Mouse (Mus musculus) heart, embryonic 14.5 days (tissue): ENCODE measurements at regions not wholly inside any gene's neighbourhood (a gene's known extent, or its start where the extent isn't known, plus 50 kb on each side); places are given as distances from the start of the nearest gene placed in this dataset.

ENCODE experiments used
- ATAC-seq: fragments of 200-750 bp; cut with Nextera tagmentation; 2 replicates; pipeline ENCODE4 v1.8.0; 2017; ENCODE audit warnings: low read depth, moderate TSS enrichment; ENCODE audit not compliant: insufficient number of reproducible peaks, insufficient read depth, low FRiP score
- H3K27ac ChIP-seq, 2 experiments: fragments of 200-500 bp in 1 of 2; fragments of 300-500 bp in 1 of 2; sonication (generic) in 1 of 2; replicated peaks in 1 of 2; 2 replicates each; pipeline ENCODE4 v1.5.1; 2012 to 2014; ENCODE audit warnings: low read depth in 2 of 2, low read length in 2 of 2, control low read depth in 1 of 2, mild to moderate bottlenecking in 1 of 2, mixed read lengths in 1 of 2; ENCODE audit not compliant: control insufficient read depth in 1 of 2, insufficient read depth in 1 of 2
- H3K27me3 ChIP-seq: fragments of 300-500 bp; sonication (generic); 2 replicates; pipeline ENCODE4 v1.6.1; 2014; ENCODE audit warnings: mild to moderate bottlenecking, low read length, control low read depth; ENCODE audit not compliant: control insufficient read depth, insufficient read depth
- H3K36me3 ChIP-seq: fragments of 300-500 bp; sonication (generic); 2 replicates; pipeline ENCODE4 v1.6.1; 2014; ENCODE audit warnings: mild to moderate bottlenecking, control low read depth, low read length, mixed read lengths; ENCODE audit not compliant: control insufficient read depth, insufficient read depth
- H3K4me1 ChIP-seq, 2 experiments: fragments of 200-500 bp in 1 of 2; fragments of 300-500 bp in 1 of 2; sonication (generic) in 1 of 2; 2 replicates each; pipeline ENCODE4 v1.6.1; 2012 to 2014; ENCODE audit warnings: low read length in 2 of 2, control low read depth in 1 of 2, mixed read lengths in 1 of 2; ENCODE audit not compliant: control insufficient read depth in 2 of 2, insufficient read depth in 2 of 2
- H3K4me2 ChIP-seq: fragments of 300-500 bp; sonication (generic); 2 replicates; pipeline ENCODE4 v1.6.1; 2014; ENCODE audit warnings: mild to moderate bottlenecking, low read length
- H3K4me3 ChIP-seq, 2 experiments: fragments of 200-500 bp in 1 of 2; fragments of 300-500 bp in 1 of 2; sonication (generic) in 1 of 2; 2 replicates each; pipeline ENCODE4 v1.5.1; 2012 to 2014; ENCODE audit warnings: low read length in 2 of 2, mild to moderate bottlenecking in 2 of 2, control low read depth in 1 of 2, low read depth in 1 of 2, moderate library complexity in 1 of 2; ENCODE audit not compliant: control insufficient read depth in 1 of 2, insufficient read depth in 1 of 2
- H3K9ac ChIP-seq: fragments of 300-500 bp; sonication (generic); 2 replicates; pipeline ENCODE4 v1.6.1; 2014; ENCODE audit warnings: mild to moderate bottlenecking, low read length
- H3K9me3 ChIP-seq: fragments of 300-500 bp; sonication (generic); 2 replicates; pipeline ENCODE4 v1.6.1; 2016; ENCODE audit warnings: low read length, control low read depth; ENCODE audit not compliant: control insufficient read depth
- WGBS: fragments of 180-500 bp; shearing (Covaris S2); extraction: QIAGEN DNeasy Blood & Tissue Kit; methylation state at CpG from one replicate; pipeline ENCODE4 v1.1.7; 2014; 5-methylcytosine and 5-hydroxymethylcytosine counted together

DNA sequence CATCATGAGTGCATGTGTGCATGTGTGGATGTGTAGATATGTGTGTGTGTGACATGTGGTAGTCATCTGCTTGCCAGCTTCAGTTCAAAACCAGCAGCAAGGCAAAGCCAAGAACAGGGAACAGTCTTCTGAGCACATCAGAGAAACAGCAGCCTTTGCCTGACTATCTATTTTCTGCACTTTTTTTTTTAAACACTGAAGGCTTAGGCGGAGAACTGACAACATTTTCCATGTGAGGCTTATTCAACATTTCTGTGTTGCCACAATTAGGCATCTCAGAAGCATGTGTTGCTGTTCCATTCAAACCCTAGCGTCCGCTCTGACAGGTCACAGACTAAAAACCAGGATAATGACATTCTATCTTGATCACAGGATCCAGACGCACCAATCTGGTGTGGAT, 122.9 kb upstream of the Atxn1 start:
- H3K4me1 ChIP-seq = no peaks in the 10 kb centered on the region
- H3K4me3 ChIP-seq = no peak overlapping the region
- no peak overlapping the region for H3K4me2 ChIP-seq
- H3K27ac ChIP-seq = no peak overlapping the region
- no peak overlapping the region for H3K9ac ChIP-seq
- no peaks in the 10 kb centered on the region for H3K27me3 ChIP-seq
- 81% methylated on average over 4 of the region's 4 CpGs for whole genome bisulfite sequencing
- no peak for ATAC-seq
- H3K36me3 ChIP-seq = no peaks in the 10 kb centered on the region
- H3K9me3 ChIP-seq = no peaks in the 10 kb centered on the region

DNA sequence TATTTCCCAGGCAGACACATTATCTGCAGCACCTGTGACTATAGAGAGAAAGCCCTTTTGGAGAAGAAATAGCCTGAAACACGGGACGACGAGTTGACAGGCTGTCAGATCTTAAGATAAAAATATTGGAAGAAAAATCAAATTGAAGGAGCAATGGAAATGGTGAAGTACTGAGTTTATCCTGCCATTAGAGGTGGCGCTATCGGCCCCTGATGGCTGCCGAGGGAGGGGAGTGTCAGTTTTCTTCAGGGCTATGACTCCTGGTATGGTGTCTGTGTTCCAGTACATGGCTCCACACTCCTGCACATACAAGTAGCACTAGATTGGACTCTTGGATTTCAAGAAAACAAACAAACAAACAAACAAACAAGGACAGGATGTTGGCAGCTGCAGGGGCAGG, 112.1 kb upstream of the Atxn1 start:
- Histone ChIP-seq H3K27ac (no peak overlapping the region), H3K9me3 (no peaks in the 10 kb centered on the region), H3K4me3 (no peak overlapping the region), H3K4me2 (no peak overlapping the region), H3K4me1 (no peaks in the 10 kb centered on the region), H3K27me3 (no peaks in the 10 kb centered on the region), H3K9ac (no peak overlapping the region), H3K36me3 (no peaks in the 10 kb centered on the region)
- no peak for ATAC-seq
- WGBS = 66% methylated on average over 6 of the region's 6 CpGs

DNA sequence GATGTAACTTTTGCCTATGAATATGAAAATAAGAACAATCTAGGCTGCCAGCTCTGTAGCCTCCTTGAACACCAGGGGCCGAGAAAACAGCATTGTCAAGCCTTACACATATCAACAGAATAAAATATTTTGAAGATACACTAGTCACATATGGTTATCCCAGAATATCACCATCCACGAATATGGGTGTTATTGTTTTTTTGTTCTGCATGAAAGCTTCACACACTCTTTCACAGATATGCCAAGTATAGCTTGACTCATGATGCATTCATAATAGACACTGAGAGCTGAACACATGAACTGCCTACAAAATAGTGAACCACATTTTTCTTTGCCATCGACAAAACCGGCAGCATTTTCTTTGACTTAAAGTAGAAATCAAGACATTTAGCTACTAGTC, 106.9 kb upstream of the Atxn1 start:
- Histone ChIP-seq H3K27me3 (no peaks in the 10 kb centered on the region), H3K9me3 (no peaks in the 10 kb centered on the region), H3K4me1 (no peaks in the 10 kb centered on the region), H3K4me3 (no peak overlapping the region), H3K36me3 (no peaks in the 10 kb centered on the region), H3K9ac (no peak overlapping the region), H3K27ac (no peak overlapping the region), H3K4me2 (no peak overlapping the region)
- ATAC-seq = no peak
- WGBS = 80% methylated on average over 4 of the region's 4 CpGs

DNA sequence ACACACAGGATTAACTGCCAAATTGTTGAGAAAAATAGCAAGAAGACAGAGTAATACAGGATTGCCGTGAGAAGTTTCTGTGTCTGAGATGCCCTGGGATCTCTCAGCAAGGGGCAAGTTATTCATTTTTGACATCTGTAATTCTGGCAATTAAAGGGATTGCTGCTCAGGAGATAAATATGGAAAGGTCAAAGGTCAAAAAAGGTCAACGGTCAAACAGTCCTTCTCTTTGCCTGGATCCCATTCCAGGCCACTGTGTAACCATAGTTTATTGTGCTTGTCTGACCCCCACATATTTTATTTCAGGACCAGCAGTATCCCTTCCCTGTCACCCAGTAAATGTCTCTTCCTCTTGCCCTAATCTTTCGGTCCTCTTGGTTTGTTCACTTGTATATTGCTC, 104.8 kb upstream of the Atxn1 start:
- no peak for ATAC-seq

DNA sequence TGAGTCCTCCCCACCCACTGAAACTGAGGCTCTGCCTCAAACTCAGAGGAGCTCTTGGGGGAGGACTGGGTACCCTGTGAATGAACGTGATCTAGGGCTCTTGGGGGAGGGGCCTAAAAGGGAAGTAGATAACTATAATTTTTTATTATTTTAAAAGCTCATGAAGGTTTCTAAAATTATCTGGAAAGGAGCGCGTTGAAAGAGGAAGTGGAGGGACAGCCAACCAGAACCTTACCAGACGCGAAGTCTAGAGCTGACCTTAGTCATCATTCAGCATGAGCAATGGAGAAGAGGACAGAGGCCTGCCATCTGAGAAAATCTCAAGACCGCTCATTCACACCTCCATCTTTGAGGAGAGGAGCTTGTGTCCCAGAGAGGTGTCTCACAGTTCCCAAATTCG, 98.0 kb upstream of the Atxn1 start:
- no peaks in the 10 kb centered on the region for H3K9me3 ChIP-seq
- no peak overlapping the region for H3K4me3 ChIP-seq
- ATAC-seq = no peak
- 85% methylated on average over 7 of the region's 7 CpGs for WGBS
- H3K36me3 ChIP-seq = no peaks in the 10 kb centered on the region
- peaks cover 4 to 11% of the 10 kb centered on the region in 2 experiments; a peak in 2 of 4 replicates for H3K4me1 ChIP-seq
- no peak overlapping the region for H3K4me2 ChIP-seq
- H3K27ac ChIP-seq = no peak overlapping the region
- H3K9ac ChIP-seq = no peak overlapping the region
- H3K27me3 ChIP-seq = no peaks in the 10 kb centered on the region

More for the DNA sequence above, 104.8 kb upstream of the Atxn1 start:
- Histone ChIP-seq H3K4me3 (no peak overlapping the region), H3K36me3 (no peaks in the 10 kb centered on the region), H3K9me3 (no peaks in the 10 kb centered on the region), H3K9ac (no peak overlapping the region), H3K27ac (no peak overlapping the region), H3K27me3 (no peaks in the 10 kb centered on the region), H3K4me1 (no peaks in the 10 kb centered on the region), H3K4me2 (no peak overlapping the region)
- WGBS = 75% methylated on average over 3 of the region's 3 CpGs

DNA sequence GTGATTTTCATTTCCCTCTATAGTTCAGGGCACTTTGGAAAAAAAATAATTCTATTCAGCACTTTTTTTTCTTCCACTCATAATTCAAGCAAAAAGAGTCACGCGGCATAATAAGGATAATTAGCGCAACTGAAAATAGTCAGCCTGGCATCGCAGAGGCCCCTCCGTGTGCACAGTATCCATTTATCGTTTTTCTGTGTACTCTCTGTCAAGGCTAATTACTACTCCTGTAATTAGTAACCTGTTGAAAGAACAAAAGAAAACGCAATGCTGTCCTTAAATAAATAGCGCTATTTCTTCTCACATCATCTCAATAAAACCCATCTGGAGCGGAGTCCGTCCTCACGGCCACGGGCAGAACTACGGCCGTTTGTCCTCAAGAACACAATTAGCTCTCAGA, 95.1 kb upstream of the Atxn1 start:
- ATAC-seq = no peak
- Histone ChIP-seq H3K4me1 (peaks cover 4 to 11% of the 10 kb centered on the region in 2 experiments; a peak in 2 of 4 replicates), H3K27ac (no peak overlapping the region), H3K4me3 (no peak overlapping the region), H3K4me2 (no peak overlapping the region), H3K9ac (no peak overlapping the region), H3K36me3 (no peaks in the 10 kb centered on the region), H3K27me3 (no peaks in the 10 kb centered on the region), H3K9me3 (no peaks in the 10 kb centered on the region)
- 94% methylated on average over 14 of the region's 14 CpGs for WGBS

DNA sequence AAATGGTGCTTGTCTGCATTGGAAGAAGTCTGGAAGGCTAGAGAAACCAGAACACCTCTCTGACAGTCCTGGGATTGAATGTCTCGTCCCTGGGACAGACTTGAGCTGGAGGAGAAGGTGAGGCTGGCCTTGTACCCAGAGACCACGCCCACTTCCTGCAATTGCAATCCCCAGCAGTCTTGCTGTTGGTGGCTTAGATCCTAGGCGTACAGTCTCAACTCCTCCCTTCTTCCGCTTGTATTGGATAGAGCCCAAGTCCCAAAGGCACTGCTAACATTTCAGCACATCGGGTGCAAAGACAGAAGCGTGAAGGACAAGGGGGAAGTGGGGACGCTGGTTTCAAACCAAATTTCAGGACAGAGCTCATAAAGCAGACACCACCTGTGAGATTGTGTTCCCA, 94.1 kb upstream of the Atxn1 start:
- Histone ChIP-seq H3K4me3 (no peak overlapping the region), H3K4me1 (peaks cover 4 to 11% of the 10 kb centered on the region in 2 experiments; a peak in 2 of 4 replicates), H3K9me3 (no peaks in the 10 kb centered on the region), H3K27me3 (no peaks in the 10 kb centered on the region), H3K9ac (no peak overlapping the region), H3K4me2 (no peak overlapping the region), H3K27ac (no peak overlapping the region), H3K36me3 (no peaks in the 10 kb centered on the region)
- WGBS = 35% methylated on average over 7 of the region's 7 CpGs
- no peak for ATAC-seq

DNA sequence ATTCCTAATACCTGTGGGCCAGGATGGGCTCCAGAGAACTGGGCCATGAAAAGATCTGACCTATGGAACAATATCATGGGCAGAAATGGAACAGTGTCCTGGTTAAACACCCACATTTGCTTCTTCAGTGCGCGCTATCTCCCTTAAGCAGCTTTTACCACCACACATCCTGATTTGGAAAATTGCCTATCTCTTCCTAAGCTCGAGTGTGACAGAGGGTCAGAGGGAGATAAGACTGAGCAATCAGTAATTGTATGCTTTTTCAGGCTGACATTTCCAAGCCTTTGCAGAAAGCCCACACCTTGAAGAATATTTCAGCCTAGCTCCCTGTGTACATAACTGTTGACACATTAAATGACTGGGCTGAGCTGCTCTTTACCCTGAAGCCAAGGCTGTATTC, 93.5 kb upstream of the Atxn1 start:
- H3K36me3 ChIP-seq = no peaks in the 10 kb centered on the region
- no peaks in the 10 kb centered on the region for H3K27me3 ChIP-seq
- no peaks in the 10 kb centered on the region for H3K9me3 ChIP-seq
- no peak overlapping the region for H3K9ac ChIP-seq
- H3K27ac ChIP-seq = no peak overlapping the region
- peaks cover 4 to 11% of the 10 kb centered on the region in 2 experiments; a peak in 2 of 4 replicates for H3K4me1 ChIP-seq
- no peak for ATAC-seq
- no peak overlapping the region for H3K4me2 ChIP-seq
- WGBS = 34% methylated on average over 3 of the region's 3 CpGs
- no peak overlapping the region for H3K4me3 ChIP-seq
